Mouse (Mus musculus) embryonic fibroblast, embryonic 13.5 days (primary cell): ENCODE results near the gene Aff3.

Source experiments
- CTCF ChIP-seq: IDR thresholded peaks from 2 replicates; pipeline ENCODE4 v1.5.1; 2011; ENCODE audit warnings: mild to moderate bottlenecking, control low read depth, low read length, moderate library complexity, borderline replicate concordance; ENCODE audit not compliant: insufficient read depth
- POLR2A ChIP-seq: IDR thresholded peaks from 2 replicates; pipeline ENCODE4 v1.6.1; 2011; ENCODE audit warnings: low read depth, mild to moderate bottlenecking, control low read depth, low read length, moderate library complexity

- no peak for TF ChIP-seq CTCF
- no peak for TF ChIP-seq POLR2A
Observed at GRCm38 (mm10) chr1:38601802-38602508, 62.8 kb downstream of the Aff3 start.
